Mouse (Mus musculus): ENCODE results near the gene Copz1.
"Not testable (repeated sequence)": the region's sequence is repeated elsewhere in the genome, so short reads cannot be mapped to it uniquely, and the experiment has no call there.

Gene Copz1

GRCm38 (mm10) chr15:103272419-103273279 is at the start of gene Copz1:
Copz1 (plus strand) TSS chr15:103272714.
- peak; percentile 86 for DNase-seq (ENCODE audit: low spot score)

- no peak for DNase-seq (ENCODE audit: low spot score)
Observed at GRCm38 (mm10) chr15:103224161-103224560, 48.4 kb upstream of the Copz1 start.

- DNase-seq (ENCODE audit: low spot score): no peak
Observed at GRCm38 (mm10) chr15:103227022-103227421, 45.5 kb upstream of the Copz1 start.

- no peak for DNase-seq (ENCODE audit: low spot score)
Observed at GRCm38 (mm10) chr15:103227572-103227971, 44.9 kb upstream of the Copz1 start.

- no peak for DNase-seq (ENCODE audit: low spot score)
Observed at GRCm38 (mm10) chr15:103228904-103229303, 43.6 kb upstream of the Copz1 start.

- no peak for DNase-seq (ENCODE audit: low spot score)
Observed at GRCm38 (mm10) chr15:103233119-103233518, 39.4 kb upstream of the Copz1 start.

- DNase-seq (ENCODE audit: low spot score): no peak
Observed at GRCm38 (mm10) chr15:103237295-103237694, 35.2 kb upstream of the Copz1 start.

GRCm38 (mm10) chr15:103239130-103239684 is 33.3 kb upstream of the Copz1 start:
- peak; percentile 74 for DNase-seq (ENCODE audit: low spot score)

- DNase-seq (ENCODE audit: low spot score): peak; percentile 93
Observed at GRCm38 (mm10) chr15:103239685-103240159, 32.8 kb upstream of the Copz1 start, which contains the start of gene Cbx5. Cbx5 (minus strand) TSS chr15:103239816.

GRCm38 (mm10) chr15:103240160-103241028 is 32.1 kb upstream of the Copz1 start, which contains the start of gene Hnrnpa1:
Hnrnpa1 (plus strand) TSS chr15:103240432.
- peak; percentile 77 for DNase-seq (ENCODE audit: low spot score)

- DNase-seq (ENCODE audit: low spot score): not testable (repeated sequence)
Observed at GRCm38 (mm10) chr15:103241071-103242018, 31.2 kb upstream of the Copz1 start.

- no peak for DNase-seq (ENCODE audit: low spot score)
Observed at GRCm38 (mm10) chr15:103242885-103243284, 29.6 kb upstream of the Copz1 start.

GRCm38 (mm10) chr15:103245616-103246015 is 26.9 kb upstream of the Copz1 start:
- DNase-seq (ENCODE audit: low spot score): no peak

GRCm38 (mm10) chr15:103247078-103247781 is 25.3 kb upstream of the Copz1 start:
- no peak for DNase-seq (ENCODE audit: low spot score)

- no peak for DNase-seq (ENCODE audit: low spot score)
Observed at GRCm38 (mm10) chr15:103247782-103248400, 24.6 kb upstream of the Copz1 start.

GRCm38 (mm10) chr15:103248401-103249313 is 23.9 kb upstream of the Copz1 start:
- no peak for DNase-seq (ENCODE audit: low spot score)

GRCm38 (mm10) chr15:103249511-103249910 is 23.0 kb upstream of the Copz1 start:
- not testable (repeated sequence) for DNase-seq (ENCODE audit: low spot score)

- peak; percentile 63 for DNase-seq (ENCODE audit: low spot score)
Observed at GRCm38 (mm10) chr15:103250195-103250740, 22.2 kb upstream of the Copz1 start.

Measured in ovary, postnatal 14 days (tissue).